Mouse (Mus musculus): Measurements from ENCODE around the gene Kcnt2.

Gene Kcnt2

GRCm38 (mm10) chr1:140492237-140492636 is 246.3 kb downstream of the Kcnt2 start:
- no peak for DNase-seq (ENCODE audit: low spot score)

GRCm38 (mm10) chr1:140513451-140513850 is 267.5 kb downstream of the Kcnt2 start:
- no peak for DNase-seq (ENCODE audit: low spot score)

- DNase-seq (ENCODE audit: low spot score) = peak; percentile 79
These were observed 285.4 kb downstream of the Kcnt2 start for GRCm38 (mm10) chr1:140531285-140531908.

- DNase-seq (ENCODE audit: low spot score) = no peak
These were observed 288.9 kb downstream of the Kcnt2 start for GRCm38 (mm10) chr1:140534849-140535248.

- DNase-seq (ENCODE audit: low spot score) = no peak
These were observed 296.1 kb downstream of the Kcnt2 start for GRCm38 (mm10) chr1:140542066-140542465.

GRCm38 (mm10) chr1:140548711-140549110 is 302.8 kb downstream of the Kcnt2 start:
- DNase-seq (ENCODE audit: low spot score) = peak; percentile 50

- no peak for DNase-seq (ENCODE audit: low spot score)
These were observed 314.8 kb downstream of the Kcnt2 start for GRCm38 (mm10) chr1:140560801-140561200.

GRCm38 (mm10) chr1:140572141-140572540 is 326.2 kb downstream of the Kcnt2 start:
- no peak for DNase-seq (ENCODE audit: low spot score)

GRCm38 (mm10) chr1:140578607-140579006 is 332.6 kb downstream of the Kcnt2 start:
- no peak for DNase-seq (ENCODE audit: low spot score)

GRCm38 (mm10) chr1:140588302-140588701 is 342.3 kb downstream of the Kcnt2 start:
- no peak for DNase-seq (ENCODE audit: low spot score)

- DNase-seq (ENCODE audit: low spot score) = no peak
These were observed 362.9 kb downstream of the Kcnt2 start for GRCm38 (mm10) chr1:140608765-140609297.

- DNase-seq (ENCODE audit: low spot score) = no peak
These were observed 367.1 kb downstream of the Kcnt2 start for GRCm38 (mm10) chr1:140613101-140613500.

- DNase-seq (ENCODE audit: low spot score) = no peak
These were observed 368.9 kb downstream of the Kcnt2 start for GRCm38 (mm10) chr1:140614840-140615239.

GRCm38 (mm10) chr1:140618164-140618563 is 372.2 kb downstream of the Kcnt2 start:
- DNase-seq (ENCODE audit: low spot score) = no peak

GRCm38 (mm10) chr1:140624918-140625317 is 379.0 kb downstream of the Kcnt2 start:
- DNase-seq (ENCODE audit: low spot score) = no peak

- DNase-seq (ENCODE audit: low spot score) = peak; percentile 17
These were observed 413.8 kb downstream of the Kcnt2 start for GRCm38 (mm10) chr1:140659607-140660340.

GRCm38 (mm10) chr1:140660751-140661403 is 414.9 kb downstream of the Kcnt2 start:
- peak; percentile 66 for DNase-seq (ENCODE audit: low spot score)

GRCm38 (mm10) chr1:140661404-140661787 is 415.4 kb downstream of the Kcnt2 start:
- peak; percentile 77 for DNase-seq (ENCODE audit: low spot score)
